Mouse (Mus musculus) adipocyte (in vitro differentiated cells): ENCODE measurements around the gene Cog5.
A peak's percentile ranks its signal among the peaks of the same experiment; 100 is the strongest.

Experiments used
- DNase-seq: peaks from one replicate; pipeline ENCODE4 v3.0.0-alpha.2; 2016; ENCODE audit warnings: low spot score

Cog5 gene

GRCm38 (mm10) chr12:31823671-31824070, 169.0 kb downstream of the Cog5 start:
- DNase-seq = no peak

GRCm38 (mm10) chr12:31824831-31825230, 170.2 kb downstream of the Cog5 start:
- no peak for DNase-seq

- DNase-seq = peak; percentile 75
Observed at GRCm38 (mm10) chr12:31825821-31826220, 171.2 kb downstream of the Cog5 start.

GRCm38 (mm10) chr12:31826476-31826875, 171.8 kb downstream of the Cog5 start:
- DNase-seq = peak; percentile 34

GRCm38 (mm10) chr12:31835480-31835879, 180.8 kb downstream of the Cog5 start:
- DNase-seq = no peak

GRCm38 (mm10) chr12:31836211-31836610, 181.5 kb downstream of the Cog5 start:
- no peak for DNase-seq

GRCm38 (mm10) chr12:31838521-31838920, 183.9 kb downstream of the Cog5 start:
- DNase-seq = peak; percentile 22

- no peak for DNase-seq
Observed at GRCm38 (mm10) chr12:31839249-31839648, 184.6 kb downstream of the Cog5 start.

GRCm38 (mm10) chr12:31846077-31846476, 191.4 kb downstream of the Cog5 start:
- no peak for DNase-seq

GRCm38 (mm10) chr12:31848630-31849415, 194.2 kb downstream of the Cog5 start:
- DNase-seq = peak; percentile 82

- no peak for DNase-seq
Observed at GRCm38 (mm10) chr12:31849601-31850000, 194.9 kb downstream of the Cog5 start.

- no peak for DNase-seq
Observed at GRCm38 (mm10) chr12:31854039-31854438, 199.4 kb downstream of the Cog5 start.

GRCm38 (mm10) chr12:31854817-31855216, 200.1 kb downstream of the Cog5 start:
- peak; percentile 40 for DNase-seq

GRCm38 (mm10) chr12:31857784-31858183, 203.1 kb downstream of the Cog5 start:
- DNase-seq = no peak

GRCm38 (mm10) chr12:31862668-31863538, 208.2 kb downstream of the Cog5 start:
- DNase-seq = no peak

- no peak for DNase-seq
Observed at GRCm38 (mm10) chr12:31876775-31877174, 222.1 kb downstream of the Cog5 start.

GRCm38 (mm10) chr12:31882736-31883135, 228.1 kb downstream of the Cog5 start:
- no peak for DNase-seq

- no peak for DNase-seq
Observed at GRCm38 (mm10) chr12:31884365-31884764, 229.7 kb downstream of the Cog5 start.

- no peak for DNase-seq
Observed at GRCm38 (mm10) chr12:31885084-31885483, 230.4 kb downstream of the Cog5 start.

- DNase-seq = no peak
Observed at GRCm38 (mm10) chr12:31885844-31886606, 231.4 kb downstream of the Cog5 start.

GRCm38 (mm10) chr12:31890685-31891084, 236.0 kb downstream of the Cog5 start:
- DNase-seq = no peak

- no peak for DNase-seq
Observed at GRCm38 (mm10) chr12:31892079-31892478, 237.4 kb downstream of the Cog5 start.
